Mouse (Mus musculus) liver, embryonic 14.5 days (tissue): ENCODE measurements around the gene Asb10. TPM values are rescaled to one million over a fixed set of nuclear protein-coding genes. Genes with fewer than 3 reads are reported as not detected.
A peak's percentile ranks its signal among the peaks of the same experiment; 100 is the strongest.

Experiments used
- ATAC-seq: fragments of 200-750 bp; cut with Nextera tagmentation; 2 replicates; pipeline ENCODE4 v1.8.0; 2017; ENCODE audit warnings: moderate number of reproducible peaks, mild to moderate bottlenecking, moderate library complexity; ENCODE audit not compliant: insufficient read depth
- DNase-seq, 3 experiments: peaks; one replicate each; pipeline ENCODE4 v3.0.0-alpha.2; 2012 to 2013; ENCODE audit warnings: low read depth in 3 of 3, low spot score in 3 of 3
- H3K27ac ChIP-seq: fragments of 300-500 bp; sonication (generic); 2 replicates; pipeline ENCODE4 v1.5.1; 2014; ENCODE audit warnings: moderate library complexity, mild to moderate bottlenecking, control low read depth, inconsistent platforms
- H3K27me3 ChIP-seq: fragments of 300-500 bp; sonication (generic); 2 replicates; pipeline ENCODE4 v1.6.1; 2014; ENCODE audit warnings: mild to moderate bottlenecking, low read length, moderate library complexity; ENCODE audit not compliant: control insufficient read depth, insufficient read depth
- H3K36me3 ChIP-seq: fragments of 300-500 bp; sonication (generic); replicated peaks from 2 replicates; pipeline ENCODE4 v1.6.1; 2014; ENCODE audit warnings: low read depth; ENCODE audit not compliant: control insufficient read depth, insufficient read depth
- H3K4me1 ChIP-seq, 2 experiments: fragments of 200-500 bp in 1 of 2; fragments of 300-500 bp in 1 of 2; sonication (generic) in 1 of 2; replicated peaks; 2 replicates each; pipeline ENCODE4 v1.6.1; 2012 to 2014; ENCODE audit warnings: antibody characterized with exemption in 1 of 2, inconsistent platforms in 1 of 2, low read length in 1 of 2; ENCODE audit not compliant: control insufficient read depth in 2 of 2, insufficient read depth in 2 of 2
- H3K4me2 ChIP-seq: fragments of 300-500 bp; sonication (generic); 2 replicates; pipeline ENCODE4 v1.6.1; 2014; ENCODE audit warnings: low read depth, mild to moderate bottlenecking, control low read depth, moderate library complexity
- H3K4me3 ChIP-seq, 2 experiments: fragments of 200-500 bp in 1 of 2; fragments of 300-500 bp in 1 of 2; sonication (generic) in 1 of 2; 2 replicates each; pipeline ENCODE4 v1.5.1; 2012 to 2014; ENCODE audit warnings: low read depth in 2 of 2, low read length in 2 of 2, mild to moderate bottlenecking in 2 of 2, control low read depth in 1 of 2, inconsistent platforms in 1 of 2, moderate library complexity in 1 of 2; ENCODE audit not compliant: insufficient read depth in 1 of 2
- H3K9ac ChIP-seq: fragments of 300-500 bp; sonication (generic); replicated peaks from 2 replicates; pipeline ENCODE4 v1.6.1; 2014; ENCODE audit warnings: mild to moderate bottlenecking, control low read depth, moderate library complexity
- H3K9me3 ChIP-seq: fragments of 300-500 bp; sonication (generic); 2 replicates; pipeline ENCODE4 v1.6.1; 2016; ENCODE audit warnings: low read length, mixed read lengths; ENCODE audit not compliant: control insufficient read depth
- CTCF ChIP-seq: IDR thresholded peaks from 2 replicates; pipeline ENCODE4 v1.5.1; 2016; ENCODE audit warnings: antibody characterized with exemption, low read depth, control low read depth
- EP300 ChIP-seq: IDR thresholded peaks from 2 replicates; pipeline ENCODE4 v1.6.1; 2016; ENCODE audit warnings: antibody characterized with exemption, low read depth
- WGBS: fragments of 180-500 bp; shearing (Covaris S2); extraction: QIAGEN DNeasy Blood & Tissue Kit; methylation state at CpG from one replicate; pipeline ENCODE4 v1.1.7; 2014; ENCODE audit not compliant: insufficient replicate concordance; 5-methylcytosine and 5-hydroxymethylcytosine counted together
- polyA plus RNA-seq, 2 experiments: library from polyadenylated mRNA; depleted of rRNA in 1 of 2; stranded (reverse) in 1 of 2; unstranded in 1 of 2; fragments of >200 nt; fragmentation: Nextera tagmentation in 1 of 2; extraction: Ambion mirVana in 1 of 2; gene quantifications; 2 replicates each; pipeline versions ENCODE4 v1.2.1 to v1.2.3; 2012 to 2014

Gene Asb10
- polyA plus RNA-seq (2012; rRNA removed), result 0.08 and 0.13 TPM in 2 replicates
- not detected in 2 replicates for polyA plus RNA-seq (2014; fragmentation: Nextera tagmentation; extraction: Ambion mirVana)

DNA sequence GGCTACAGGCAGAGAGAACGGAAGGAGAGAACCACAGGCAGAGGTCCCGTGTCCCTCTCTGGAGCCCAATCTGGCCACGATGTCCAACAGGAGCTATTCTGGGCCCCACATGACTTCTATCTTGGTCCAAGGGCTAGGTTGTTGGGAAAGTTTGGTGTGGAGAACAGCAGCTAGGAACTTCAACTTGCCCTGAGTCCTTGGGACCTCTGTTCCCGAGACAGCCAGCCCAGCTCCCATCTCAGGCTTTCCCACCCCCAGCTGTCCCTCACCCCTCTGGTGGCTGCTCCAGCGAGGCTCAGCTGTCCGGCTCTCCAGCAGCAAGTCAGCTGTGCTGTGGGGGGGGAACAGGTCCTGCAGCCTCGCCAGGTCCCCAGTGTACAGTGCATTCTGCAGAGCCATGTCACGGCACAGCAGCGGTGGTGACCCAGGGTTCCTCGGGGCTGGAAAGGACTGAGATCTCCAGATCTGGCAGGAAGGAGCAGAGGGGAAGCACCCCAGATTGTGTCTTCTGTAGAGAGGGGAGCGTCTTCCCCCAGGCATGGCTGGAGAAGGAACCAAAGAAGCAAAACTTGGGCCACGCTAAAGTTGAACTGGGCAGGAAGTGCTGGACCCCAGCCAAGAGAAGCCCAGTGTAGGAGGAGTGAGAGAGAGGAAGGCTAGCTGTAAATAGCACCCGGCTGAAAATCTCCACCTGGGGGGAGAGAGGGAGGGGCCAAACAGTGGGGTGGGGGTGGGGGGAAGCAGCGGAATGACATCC lies at the start of gene Asb10:
Asb10 (minus strand) TSS at position 592 of the 757 bp plus-strand sequence.
- H3K4me3 ChIP-seq, result no peak within 1 kb of the TSS

DNA sequence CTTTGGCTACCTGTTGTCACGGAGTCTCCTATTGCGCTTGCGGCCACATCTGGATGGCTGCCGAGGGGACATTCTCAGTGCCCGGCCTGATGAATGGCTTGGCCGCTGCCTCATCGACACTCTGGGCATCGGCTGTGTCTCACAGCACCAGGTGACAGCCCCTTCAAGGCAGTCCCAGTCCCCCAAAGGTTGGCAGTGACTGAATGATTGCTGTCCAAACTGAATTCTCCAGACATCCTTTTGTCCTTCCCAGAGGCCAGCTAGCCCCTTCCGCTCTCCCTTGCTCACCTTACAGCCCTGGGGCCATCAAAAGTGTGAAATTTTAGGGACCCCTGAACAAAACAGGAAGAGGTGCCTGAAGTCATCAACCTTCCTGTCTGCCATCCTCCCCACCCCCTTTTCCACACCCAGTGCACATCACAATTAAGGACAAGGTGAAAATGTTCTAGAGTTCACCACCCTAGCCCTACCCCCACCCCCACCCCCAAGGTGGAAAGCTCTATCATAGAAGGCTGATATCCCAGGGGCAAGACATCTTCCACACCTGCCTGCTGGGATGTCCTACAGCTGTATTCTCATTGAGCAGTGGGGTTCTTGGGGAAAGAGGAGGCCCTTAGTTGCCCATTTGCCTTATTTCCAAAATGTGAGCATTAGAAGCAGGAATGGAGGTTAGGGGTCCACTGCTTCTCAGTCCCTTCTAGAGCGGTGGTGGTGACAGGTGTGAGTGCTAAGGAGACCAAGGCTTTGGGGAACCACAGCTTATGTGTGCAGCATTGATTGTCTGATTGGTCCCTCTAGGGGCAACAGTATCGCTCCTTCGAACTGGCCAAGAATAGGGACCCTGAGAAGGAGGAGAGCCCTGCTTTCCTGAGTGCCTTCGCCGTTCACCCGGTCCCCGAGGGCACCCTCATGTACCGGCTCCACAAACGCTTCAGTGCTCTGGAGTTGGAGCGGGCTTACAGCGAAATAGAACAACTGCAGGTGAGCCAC lies 49.0 kb upstream of the Asb10 start:
- Histone ChIP-seq H3K4me3 (no peak overlapping the region), H3K27me3 (peaks cover 9% of the 10 kb centered on the region), H3K4me1 (peaks cover 7 to 11% of the 10 kb centered on the region in 2 experiments; a peak in 3 of 4 replicates), H3K36me3 (peaks cover 5% of the 10 kb centered on the region; the same call in 1 of the 2 replicates), H3K9me3 (no peaks in the 10 kb centered on the region), H3K4me2 (no peak overlapping the region), H3K9ac (no peak overlapping the region), H3K27ac (no peak overlapping the region)
- ATAC-seq (no peak), DNase-seq (no peak)
- TF ChIP-seq CTCF (no peak), EP300 (no peak)
- 89% methylated on average over 20 of the region's 20 CpGs for WGBS

More for the DNA sequence above, at the start of gene Asb10:
- no peaks in the 10 kb centered on the region; a peak in 1 of 4 replicates for H3K4me1 ChIP-seq
- no peak within 1 kb of the TSS for H3K4me2 ChIP-seq
- H3K36me3 ChIP-seq, result no peaks in the 10 kb centered on the region
- H3K27ac ChIP-seq, result no peak within 1 kb of the TSS
- peak in 1 of 3 experiments; percentile 5 for DNase-seq
- no peak within 1 kb of the TSS for H3K9ac ChIP-seq
- H3K27me3 ChIP-seq, result no peaks in the 10 kb centered on the region
- TF ChIP-seq EP300, result no peak
- TF ChIP-seq CTCF, result no peak
- H3K9me3 ChIP-seq, result no peaks in the 10 kb centered on the region
- 10% methylated on average over 14 of the region's 14 CpGs for WGBS
- ATAC-seq, result no peak

DNA sequence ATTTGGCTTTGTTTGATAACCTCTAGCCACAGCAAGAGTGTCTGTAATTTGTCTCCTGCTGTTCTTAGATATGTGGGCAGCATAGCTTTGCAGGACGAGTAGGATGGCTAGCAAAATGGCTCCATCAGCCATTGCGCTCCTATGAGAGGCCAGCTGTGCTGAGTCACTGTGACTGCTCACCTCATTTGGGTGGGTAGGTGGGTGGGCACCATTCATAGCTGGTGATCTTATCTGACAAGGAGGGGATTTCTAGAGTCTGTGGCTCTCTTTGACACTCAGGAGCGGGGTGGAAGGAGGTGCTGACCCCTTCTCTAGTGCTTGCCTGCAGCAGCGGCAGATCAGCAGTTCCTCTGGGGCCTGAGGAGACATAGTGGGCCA lies 46.4 kb upstream of the Asb10 start:
- Histone ChIP-seq H3K36me3 (peaks cover 5% of the 10 kb centered on the region; the same call in 1 of the 2 replicates), H3K4me1 (peaks cover 7 to 11% of the 10 kb centered on the region in 2 experiments; a peak in 3 of 4 replicates), H3K4me3 (peak overlapping the region; percentile 95), H3K9me3 (no peaks in the 10 kb centered on the region), H3K4me2 (peak overlapping the region; percentile 59), H3K27me3 (peaks cover 9% of the 10 kb centered on the region), H3K27ac (peak overlapping the region; percentile 0), H3K9ac (peak overlapping the region; percentile 87)
- ATAC-seq (peak; percentile 69), DNase-seq (no peak)
- TF ChIP-seq CTCF, result no peak
- no peak for TF ChIP-seq EP300
- 2% methylated on average over 4 of the region's 4 CpGs for WGBS

DNA sequence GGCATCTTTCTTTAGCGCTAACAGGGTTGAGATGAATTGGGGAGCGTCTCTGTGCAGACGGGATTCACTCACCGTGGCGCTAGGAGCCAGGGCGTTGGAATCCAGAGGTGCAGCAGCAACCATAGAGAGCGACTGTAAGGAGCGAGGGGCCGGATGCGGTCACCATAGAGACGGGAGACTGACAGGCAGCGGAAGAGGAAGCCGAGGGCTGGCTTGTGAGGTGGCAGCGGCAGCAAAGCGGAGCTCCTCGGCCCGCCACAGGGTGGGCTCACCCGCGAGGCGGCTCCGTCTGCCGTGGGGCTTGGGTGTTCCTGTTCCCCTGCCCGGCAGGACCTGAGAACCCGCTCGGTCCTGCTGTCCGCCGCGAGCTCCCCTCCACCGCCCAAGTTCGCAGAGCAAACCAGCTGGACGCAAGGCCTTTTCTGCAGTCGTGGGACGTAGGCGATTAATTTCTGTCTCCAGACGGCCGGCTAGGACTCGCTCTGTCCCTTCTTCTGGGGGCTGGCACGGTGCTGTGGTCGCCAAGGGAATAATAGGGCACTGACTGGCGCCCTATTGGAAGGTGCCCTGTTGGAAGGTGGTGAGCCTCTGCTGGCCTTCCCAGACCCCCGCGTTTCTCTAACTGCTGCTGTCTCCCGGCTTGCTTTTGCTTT lies 45.9 kb upstream of the Asb10 start, which contains the start of gene Chpf2:
Chpf2 (plus strand) TSS at position 195 of the 653 bp plus-strand sequence.
- ATAC-seq, result peak; percentile 84
- WGBS, result under 1% methylated on average over 43 of the region's 43 CpGs

More for the DNA sequence above, 45.9 kb upstream of the Asb10 start, which contains the start of gene Chpf2:
- Histone ChIP-seq H3K4me2 (peak within 1 kb of the TSS; percentile 59), H3K27me3 (peaks cover 4% of the 10 kb centered on the region; the same call in 1 of the 2 replicates), H3K9me3 (no peaks in the 10 kb centered on the region), H3K4me3 (peak within 1 kb of the TSS; percentile 95), H3K27ac (peak within 1 kb of the TSS; percentile 0), H3K4me1 (peaks cover 7 to 11% of the 10 kb centered on the region in 2 experiments; a peak in 3 of 4 replicates), H3K9ac (peak within 1 kb of the TSS; percentile 87), H3K36me3 (peaks cover 5% of the 10 kb centered on the region; the same call in 1 of the 2 replicates)
- TF ChIP-seq EP300, result no peak
- TF ChIP-seq CTCF, result 0 out of 2 replicates have a peak, but pooled peaks have one; percentile 5
- DNase-seq, result peak; percentile 66 to 77 (median 70)
